Mouse (Mus musculus): ENCODE results near the gene Hoxa5. TPM values are rescaled to one million over a fixed set of nuclear protein-coding genes. Genes with fewer than 3 reads are reported as not detected.

The Hoxa5 gene
- polyA plus RNA-seq, 1 experiment from 2014 or later, result 150 TPM

DNA sequence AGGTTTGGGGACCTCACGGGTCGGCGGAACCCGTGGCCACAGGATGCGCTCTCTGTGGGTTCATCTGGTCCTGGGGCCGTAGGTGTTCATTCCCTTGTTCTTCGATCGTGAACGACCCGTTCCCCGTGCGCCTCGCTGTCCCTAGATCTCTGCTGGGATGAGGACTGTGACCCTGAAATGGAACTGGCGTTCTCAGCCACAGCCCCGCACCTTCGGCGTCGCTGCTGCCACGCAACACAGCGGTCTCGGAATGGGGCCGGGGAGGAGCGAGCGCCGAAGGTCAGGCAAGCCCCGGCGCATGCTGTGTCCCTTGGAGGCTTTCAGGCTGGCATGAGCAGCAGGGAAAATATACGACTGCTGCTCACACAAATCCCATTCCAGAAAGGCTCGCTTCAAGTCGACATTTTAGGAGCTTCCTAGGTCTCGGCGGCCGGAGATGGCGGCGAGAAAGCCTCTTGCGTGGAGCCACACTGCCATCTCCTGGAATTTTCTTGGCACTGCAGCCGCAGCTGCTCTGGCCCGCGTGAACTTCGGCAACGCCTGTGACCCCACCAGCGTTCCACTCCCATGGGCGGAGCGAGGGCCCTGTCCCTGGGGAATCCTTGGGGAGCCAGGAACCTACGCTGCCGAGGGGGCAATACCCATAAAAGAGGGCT lies 17.1 kb upstream of the Hoxa5 start, which contains the start of gene Hoxa7:
Hoxa7 (minus strand) TSS at position 518 of the 656 bp plus-strand sequence.
- peak within 1 kb of the TSS; percentile 66 for H3K9ac ChIP-seq
- peaks cover 100% of the 10 kb centered on the region for H3K27me3 ChIP-seq
- H3K4me3 ChIP-seq, result peak within 1 kb of the TSS; percentile 49
- H3K4me2 ChIP-seq, result peak within 1 kb of the TSS; percentile 76
- peaks cover 18% of the 10 kb centered on the region for H3K4me1 ChIP-seq (replicated peaks)
- ATAC-seq (ENCODE audit: low FRiP score), result peak; percentile 40
- no peaks in the 10 kb centered on the region for H3K9me3 ChIP-seq
- no peaks in the 10 kb centered on the region for H3K36me3 ChIP-seq
- peak within 1 kb of the TSS; percentile 30; the same call in 1 of the 2 replicates for H3K27ac ChIP-seq
- WGBS, result under 1% methylated on average over 46 of the region's 46 CpGs

- no peak overlapping the region for H3K27ac ChIP-seq
- no peaks in the 10 kb centered on the region for H3K9me3 ChIP-seq
- H3K4me1 ChIP-seq (replicated peaks), result peaks cover 19% of the 10 kb centered on the region
- ATAC-seq (ENCODE audit: low FRiP score), result no peak
- H3K4me2 ChIP-seq, result peak overlapping the region; percentile 76
- no peaks in the 10 kb centered on the region for H3K36me3 ChIP-seq
- WGBS, result 8% methylated on average over 12 of the region's 12 CpGs
- no peak overlapping the region for H3K9ac ChIP-seq
- peaks cover 100% of the 10 kb centered on the region for H3K27me3 ChIP-seq
- peak overlapping the region; percentile 49; the same call in 1 of the 2 replicates for H3K4me3 ChIP-seq
Observed at GRCm38 (mm10) chr6:52220865-52221310, 16.5 kb upstream of the Hoxa5 start.

DNA sequence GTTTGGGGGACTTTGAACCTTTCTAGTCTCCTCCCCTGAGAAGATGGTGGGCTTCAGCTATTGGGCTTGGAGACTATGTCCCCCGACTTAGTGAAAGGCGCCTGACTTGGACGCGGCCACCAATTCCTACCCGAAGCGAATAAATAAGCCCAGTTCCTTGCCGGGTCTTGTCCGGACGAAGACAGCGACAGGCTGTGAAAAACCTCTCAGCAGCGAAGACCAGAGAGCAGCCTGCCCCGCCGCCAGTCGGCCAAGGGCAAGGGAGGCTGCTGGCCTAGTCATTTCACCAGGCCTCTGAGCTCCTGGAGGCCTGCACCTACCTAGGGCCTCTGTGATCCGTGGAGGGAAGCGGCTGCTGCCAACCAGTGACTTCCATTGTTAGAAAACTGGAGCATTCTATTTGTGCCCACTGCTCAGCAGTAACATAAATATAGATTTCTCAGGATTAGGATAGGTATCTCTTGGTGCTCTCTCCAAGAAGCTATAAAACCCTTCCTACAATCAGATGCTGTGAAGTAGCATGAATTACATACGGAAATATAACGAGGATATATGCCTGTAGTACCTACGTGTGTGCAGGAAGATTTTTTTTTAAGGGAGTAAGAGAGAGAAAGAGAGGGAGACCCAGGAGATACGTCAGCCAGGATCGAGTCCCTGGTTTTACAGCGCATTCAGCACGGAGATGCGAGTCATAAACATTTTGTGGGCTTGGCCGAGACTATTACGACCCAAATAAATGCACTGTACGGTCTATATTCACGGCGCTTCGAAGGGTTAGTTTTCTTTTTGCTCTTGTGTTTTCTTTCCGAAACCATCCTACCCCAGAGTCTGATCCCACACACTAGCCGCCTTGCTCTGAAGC lies 15.8 kb upstream of the Hoxa5 start:
- peaks cover 100% of the 10 kb centered on the region for H3K27me3 ChIP-seq
- H3K4me3 ChIP-seq, result no peak overlapping the region
- ATAC-seq (ENCODE audit: low FRiP score), result no peak
- WGBS, result 13% methylated on average over 32 of the region's 32 CpGs
- peaks cover 21% of the 10 kb centered on the region for H3K4me1 ChIP-seq (replicated peaks)
- H3K9me3 ChIP-seq, result no peaks in the 10 kb centered on the region
- H3K36me3 ChIP-seq, result no peaks in the 10 kb centered on the region
- H3K9ac ChIP-seq, result no peak overlapping the region
- no peak overlapping the region for H3K4me2 ChIP-seq
- H3K27ac ChIP-seq, result no peak overlapping the region

DNA sequence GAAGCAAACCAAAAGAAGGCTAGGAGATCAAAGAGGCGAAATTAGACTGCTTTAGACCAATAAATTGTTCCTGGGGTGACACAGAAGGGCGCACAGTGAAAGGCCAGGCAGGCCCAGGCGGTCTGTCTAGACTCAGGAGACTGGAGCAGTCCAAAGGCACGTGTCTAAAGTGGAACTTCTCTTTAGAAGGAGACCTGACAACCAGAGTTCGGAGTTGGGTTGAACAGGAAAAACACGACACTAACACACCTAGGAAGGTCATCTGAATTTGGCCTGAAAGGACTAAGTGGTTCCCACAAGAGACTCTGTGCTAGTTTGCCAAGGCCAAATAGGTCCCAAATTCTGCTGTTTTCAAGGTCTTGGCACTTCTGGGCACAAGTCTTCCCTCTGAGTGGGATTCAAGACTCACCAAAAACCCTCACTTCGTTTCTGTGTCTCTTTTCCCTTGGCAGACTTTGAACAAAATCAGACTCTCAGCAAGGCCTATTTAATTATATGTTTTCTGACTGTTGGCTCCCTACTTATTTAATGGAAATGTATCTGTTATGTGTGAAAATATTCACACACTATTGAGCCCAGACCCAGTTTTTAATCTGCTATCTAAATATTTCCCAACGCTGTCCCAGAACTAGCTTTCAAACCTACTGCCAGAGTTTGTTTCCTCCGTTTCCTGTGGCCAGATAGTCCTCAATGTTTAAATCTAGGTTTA lies 15.0 kb upstream of the Hoxa5 start:
- 20% methylated on average over 9 of the region's 9 CpGs for WGBS
- no peak for ATAC-seq (ENCODE audit: low FRiP score)
- H3K9ac ChIP-seq, result no peak overlapping the region
- H3K36me3 ChIP-seq, result no peaks in the 10 kb centered on the region
- no peak overlapping the region for H3K4me2 ChIP-seq
- no peak overlapping the region for H3K27ac ChIP-seq
- peaks cover 100% of the 10 kb centered on the region for H3K27me3 ChIP-seq
- H3K4me1 ChIP-seq (replicated peaks), result peaks cover 21% of the 10 kb centered on the region
- no peaks in the 10 kb centered on the region for H3K9me3 ChIP-seq
- H3K4me3 ChIP-seq, result no peak overlapping the region

DNA sequence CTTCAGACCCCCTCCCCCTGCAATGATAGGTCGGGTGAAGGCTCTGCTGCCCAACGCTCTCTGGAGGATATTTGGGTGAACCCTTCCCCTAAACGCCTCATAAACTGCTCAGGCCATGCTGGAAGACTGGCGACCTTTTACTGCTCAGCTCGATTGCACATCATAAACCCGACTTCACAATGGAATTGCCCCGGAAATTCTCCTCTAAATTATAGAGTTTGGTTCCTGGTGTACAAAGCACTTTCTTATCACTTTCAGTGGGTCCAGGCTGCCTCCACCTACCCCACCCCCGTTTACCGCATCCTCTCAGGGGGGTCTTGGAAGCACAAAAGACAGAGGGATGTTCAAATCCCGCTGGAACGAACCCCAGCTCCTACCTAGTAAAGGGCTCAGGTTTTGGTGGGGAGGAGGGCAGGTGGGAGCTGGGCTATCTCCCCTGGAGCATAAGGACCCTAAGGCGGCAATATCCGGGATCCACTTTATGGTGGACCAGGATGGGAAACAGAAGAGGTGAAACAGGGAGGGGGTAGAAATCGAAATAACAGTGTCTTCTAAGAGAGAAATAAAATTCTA lies 14.3 kb upstream of the Hoxa5 start:
- WGBS, result 8% methylated on average over 14 of the region's 14 CpGs
- Histone ChIP-seq H3K4me2 (no peak overlapping the region), H3K9me3 (no peaks in the 10 kb centered on the region), H3K4me3 (no peak overlapping the region), H3K27me3 (peaks cover 100% of the 10 kb centered on the region), H3K36me3 (no peaks in the 10 kb centered on the region), H3K9ac (no peak overlapping the region), H3K27ac (no peak overlapping the region), H3K4me1 (replicated peaks) (peaks cover 21% of the 10 kb centered on the region)
- no peak for ATAC-seq (ENCODE audit: low FRiP score)

DNA sequence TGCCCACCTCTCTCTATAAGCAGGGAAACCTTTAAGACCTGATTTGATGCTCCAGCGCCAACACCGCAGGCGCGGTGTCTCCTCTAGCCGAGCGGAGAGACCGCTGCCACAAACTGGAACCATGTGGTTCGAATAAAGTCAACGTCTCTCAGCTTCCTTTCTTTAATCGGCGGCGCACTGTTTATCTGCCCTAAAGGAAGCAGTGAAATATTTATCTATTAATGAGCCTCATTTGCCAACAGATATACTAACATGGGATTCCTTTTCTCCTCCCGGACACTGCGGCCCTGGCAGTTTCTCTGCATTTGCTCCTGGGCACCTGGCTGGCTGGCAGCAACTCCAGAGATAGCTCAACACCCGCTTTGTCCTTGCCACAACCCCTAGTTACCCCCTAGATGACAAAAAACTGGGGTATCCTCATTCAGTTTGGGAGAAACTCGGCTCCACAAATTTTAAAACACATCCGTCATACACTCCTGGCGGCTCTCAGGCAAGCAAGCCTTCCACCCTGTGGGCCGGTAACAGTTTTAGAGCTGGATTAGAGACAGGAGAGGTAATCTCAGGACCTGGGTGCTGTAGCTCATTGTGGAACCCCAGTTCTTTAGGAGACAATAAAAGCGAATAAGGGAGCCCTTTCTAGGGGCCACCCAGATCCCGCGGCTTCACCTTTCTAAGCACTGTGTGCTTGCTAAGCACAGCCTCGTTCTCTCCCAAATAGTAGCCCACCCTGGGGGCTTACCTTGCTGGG lies 13.7 kb upstream of the Hoxa5 start:
- Histone ChIP-seq H3K4me2 (peak overlapping the region; percentile 44), H3K27ac (no peak overlapping the region; the same call in 1 of the 2 replicates), H3K4me1 (replicated peaks) (peaks cover 22% of the 10 kb centered on the region), H3K36me3 (no peaks in the 10 kb centered on the region), H3K4me3 (peak overlapping the region; percentile 33), H3K9ac (no peak overlapping the region), H3K27me3 (peaks cover 100% of the 10 kb centered on the region), H3K9me3 (no peaks in the 10 kb centered on the region)
- ATAC-seq (ENCODE audit: low FRiP score), result no peak
- 5% methylated on average over 23 of the region's 23 CpGs for WGBS

- Histone ChIP-seq H3K9me3 (no peaks in the 10 kb centered on the region), H3K4me3 (peak overlapping the region; percentile 33), H3K36me3 (no peaks in the 10 kb centered on the region), H3K27me3 (peaks cover 100% of the 10 kb centered on the region), H3K4me2 (peak overlapping the region; percentile 44), H3K4me1 (replicated peaks) (peaks cover 28% of the 10 kb centered on the region), H3K27ac (no peak overlapping the region), H3K9ac (no peak overlapping the region)
- WGBS, result under 1% methylated on average over 24 of the region's 25 CpGs
- peak; percentile 46; the same call in 1 of the 2 replicates for ATAC-seq (ENCODE audit: low FRiP score)
Observed at GRCm38 (mm10) chr6:52217459-52217768, 13.0 kb upstream of the Hoxa5 start.

DNA sequence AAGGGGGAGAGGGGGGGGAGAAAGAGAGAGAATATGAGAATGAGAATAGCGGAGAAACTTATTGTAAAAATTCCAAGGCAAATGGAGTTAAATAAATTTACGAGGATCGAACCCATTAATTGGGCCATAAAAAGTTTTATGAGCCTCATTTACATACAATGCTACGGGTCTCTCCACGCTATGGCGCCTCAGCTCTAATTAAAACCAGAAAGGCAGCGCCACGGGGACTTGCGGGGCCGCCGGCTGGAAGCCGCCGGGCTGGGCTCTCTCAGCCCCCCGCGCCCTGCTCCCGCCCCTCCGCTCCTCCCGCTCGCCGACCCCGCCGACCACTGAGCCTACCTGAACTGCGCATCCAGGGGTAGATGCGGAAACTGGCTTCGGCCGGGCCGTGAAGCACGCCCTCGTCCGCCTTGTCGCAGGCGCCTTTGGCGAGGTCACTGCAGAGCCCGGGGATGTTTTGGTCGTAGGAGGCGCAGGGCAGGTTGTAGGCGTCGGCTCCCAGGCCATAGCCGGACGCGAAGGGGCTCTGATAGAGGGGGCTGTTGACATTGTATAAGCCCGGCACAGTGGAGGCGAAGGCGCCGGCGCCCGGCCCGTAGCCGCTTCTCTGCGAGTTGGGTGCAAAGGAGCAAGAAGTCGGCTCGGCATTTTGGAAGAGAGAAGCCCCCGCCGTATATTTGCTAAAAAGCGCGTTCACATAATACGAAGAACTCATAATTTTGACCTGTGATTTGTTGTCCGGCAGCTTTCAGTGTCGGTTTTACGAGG lies 12.5 kb upstream of the Hoxa5 start:
- Histone ChIP-seq H3K9ac (peak overlapping the region; percentile 63), H3K4me2 (peak overlapping the region; percentile 44), H3K27ac (peak overlapping the region; percentile 48; the same call in 1 of the 2 replicates), H3K4me1 (replicated peaks) (peaks cover 33% of the 10 kb centered on the region), H3K4me3 (peak overlapping the region; percentile 33), H3K36me3 (no peaks in the 10 kb centered on the region), H3K27me3 (peaks cover 100% of the 10 kb centered on the region), H3K9me3 (no peaks in the 10 kb centered on the region)
- ATAC-seq (ENCODE audit: low FRiP score), result no peak
- WGBS, result 2% methylated on average over 60 of the region's 60 CpGs

DNA sequence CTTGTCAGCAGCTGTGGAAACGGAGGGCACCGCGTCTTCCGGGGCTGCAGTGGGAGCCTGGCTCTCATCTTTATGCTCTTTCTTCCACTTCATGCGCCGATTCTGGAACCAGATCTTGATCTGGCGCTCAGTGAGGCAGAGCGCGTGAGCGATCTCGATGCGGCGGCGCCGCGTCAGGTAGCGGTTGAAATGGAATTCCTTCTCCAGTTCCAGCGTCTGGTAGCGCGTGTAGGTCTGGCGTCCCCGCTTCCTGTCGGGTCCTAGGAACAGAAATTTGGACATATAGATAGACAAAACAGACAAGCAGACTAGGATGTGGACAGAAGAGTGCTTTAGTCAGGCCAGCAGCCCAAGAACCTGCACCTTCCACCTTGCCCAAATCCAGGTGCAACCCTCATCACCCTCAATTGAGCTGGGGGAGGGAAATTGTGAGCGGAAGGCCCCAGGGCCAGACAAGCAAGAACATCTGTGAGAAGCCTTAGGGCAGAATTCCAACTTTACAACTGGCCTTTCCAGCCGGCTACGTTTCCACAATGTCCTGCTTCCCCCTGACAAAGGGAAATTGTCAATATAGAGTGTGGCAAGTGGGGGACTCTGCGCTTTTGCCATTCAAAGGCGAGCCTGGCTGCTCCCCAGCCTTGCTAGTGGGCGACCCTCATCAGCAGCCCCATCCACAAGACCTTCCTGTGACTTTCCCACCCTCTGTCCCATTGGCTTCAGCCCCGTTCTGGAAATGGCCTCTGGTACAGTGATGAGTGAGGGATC lies 11.6 kb upstream of the Hoxa5 start:
- 2% methylated on average over 30 of the region's 30 CpGs for WGBS
- Histone ChIP-seq H3K36me3 (no peaks in the 10 kb centered on the region), H3K27ac (peak overlapping the region; percentile 42), H3K4me2 (peak overlapping the region; percentile 34), H3K27me3 (peaks cover 100% of the 10 kb centered on the region), H3K4me3 (peak overlapping the region; percentile 33), H3K4me1 (replicated peaks) (peaks cover 32% of the 10 kb centered on the region), H3K9ac (0 out of 2 replicates have a peak overlapping the region, but pooled peaks have one; percentile 11), H3K9me3 (no peaks in the 10 kb centered on the region)
- no peak for ATAC-seq (ENCODE audit: low FRiP score)

GRCm38 (mm10) chr6:52215070-52215469 lies 10.7 kb upstream of the Hoxa5 start:
- no peak overlapping the region for H3K9ac ChIP-seq
- no peak for ATAC-seq (ENCODE audit: low FRiP score)
- H3K27me3 ChIP-seq, result peaks cover 99% of the 10 kb centered on the region

More at GRCm38 (mm10) chr6:52215070-52215469, 10.7 kb upstream of the Hoxa5 start:
- Histone ChIP-seq H3K4me3 (no peak overlapping the region), H3K4me2 (peak overlapping the region; percentile 34; the same call in 1 of the 2 replicates), H3K36me3 (no peaks in the 10 kb centered on the region), H3K4me1 (replicated peaks) (peaks cover 32% of the 10 kb centered on the region), H3K9me3 (no peaks in the 10 kb centered on the region), H3K27ac (no peak overlapping the region)
- 14% methylated on average over 3 of the region's 3 CpGs for WGBS
